Mouse (Mus musculus) embryonic fibroblast, embryonic 13.5 days (primary cell): ENCODE data around the gene Rps17.

Experiments
- CTCF ChIP-seq: IDR thresholded peaks from 2 replicates; pipeline ENCODE4 v1.5.1; 2011; ENCODE audit warnings: mild to moderate bottlenecking, control low read depth, low read length, moderate library complexity, borderline replicate concordance; ENCODE audit not compliant: insufficient read depth
- POLR2A ChIP-seq: IDR thresholded peaks from 2 replicates; pipeline ENCODE4 v1.6.1; 2011; ENCODE audit warnings: low read depth, mild to moderate bottlenecking, control low read depth, low read length, moderate library complexity

DNA sequence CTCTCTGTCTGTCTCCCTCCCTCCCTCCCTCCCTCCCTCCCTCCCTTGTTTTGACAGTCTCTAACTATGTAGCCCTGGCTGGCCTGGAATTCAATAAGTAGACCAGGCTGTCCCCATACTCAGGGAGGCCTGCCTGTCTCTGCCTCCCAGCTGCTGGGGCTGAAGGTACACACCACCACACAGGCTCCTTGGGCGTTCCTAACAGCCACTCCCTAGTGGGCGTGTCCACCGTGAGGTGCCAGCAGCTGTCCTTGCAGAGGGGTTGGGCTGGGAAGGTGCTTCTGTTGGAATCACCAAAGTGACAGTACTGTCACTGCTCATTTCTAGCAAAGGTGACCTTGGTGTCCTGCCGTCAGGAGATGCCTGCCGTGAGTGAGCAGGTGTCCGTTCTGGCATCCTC, 18.2 kb downstream of the Rps17 start:
- TF ChIP-seq POLR2A (no peak), CTCF (no peak)
